Mouse (Mus musculus): ENCODE results near the gene Adap1.

GRCm38 (mm10) chr5:139331742-139332141, 6.3 kb upstream of the Adap1 start:
- TF ChIP-seq CTCF (IDR thresholded peaks at IDR 0.05; ENCODE audit: extremely low read depth, insufficient read depth, low read length) (peak; percentile 95), POLR2A (IDR thresholded peaks at IDR 0.05; ENCODE audit: extremely low read depth, insufficient read depth, low read length) (no peak)
